Mouse (Mus musculus) layer of hippocampus, postnatal 14 days (tissue): ENCODE measurements around the gene Gpr146. TPM values are rescaled to one million over a fixed set of nuclear protein-coding genes. Genes with fewer than 3 reads are reported as not detected.

ENCODE experiments used
- DNase-seq, 2 experiments: peaks; one replicate each; pipeline ENCODE4 v3.0.0; 2021 to 2022; ENCODE audit warnings: low spot score in 2 of 2, mixed read lengths in 1 of 2
- total RNA-seq, 2 experiments: library from RNA; stranded (reverse); gene quantifications; 2 replicates each; pipeline ENCODE4 v1.2.3; 2021

Gene Gpr146
- total RNA-seq, 2 experiments from 2014 or later, result 10.1 to 11.8 TPM

- peak in 1 of 2 experiments; percentile 69 for DNase-seq
Measured at GRCm38 (mm10) chr5:139423026-139423865, 45.7 kb downstream of the Gpr146 start, which contains the start of gene Gper1. Gper1 (plus strand) TSS chr5:139423151.

- no peak for DNase-seq
Measured at GRCm38 (mm10) chr5:139425198-139425597, 47.7 kb downstream of the Gpr146 start.

- no peak for DNase-seq
Measured at GRCm38 (mm10) chr5:139427001-139427400, 49.5 kb downstream of the Gpr146 start.

GRCm38 (mm10) chr5:139427989-139428388, 50.5 kb downstream of the Gpr146 start:
- DNase-seq, result no peak

GRCm38 (mm10) chr5:139429818-139430341, 52.4 kb downstream of the Gpr146 start:
- no peak for DNase-seq

GRCm38 (mm10) chr5:139432333-139432732, 54.8 kb downstream of the Gpr146 start:
- no peak for DNase-seq

GRCm38 (mm10) chr5:139432747-139433508, 55.4 kb downstream of the Gpr146 start:
- no peak for DNase-seq

GRCm38 (mm10) chr5:139433842-139434568, 56.5 kb downstream of the Gpr146 start:
- DNase-seq, result no peak

GRCm38 (mm10) chr5:139434940-139435339, 57.4 kb downstream of the Gpr146 start:
- peak; percentile 72 to 87 for DNase-seq

- no peak for DNase-seq
Measured at GRCm38 (mm10) chr5:139437769-139438168, 60.3 kb downstream of the Gpr146 start.

GRCm38 (mm10) chr5:139438440-139438839, 60.9 kb downstream of the Gpr146 start:
- DNase-seq, result no peak

GRCm38 (mm10) chr5:139440451-139440850, 63.0 kb downstream of the Gpr146 start:
- DNase-seq, result peak in 1 of 2 experiments; percentile 71

- no peak for DNase-seq
Measured at GRCm38 (mm10) chr5:139440926-139441725, 63.6 kb downstream of the Gpr146 start.

- DNase-seq, result no peak
Measured at GRCm38 (mm10) chr5:139441726-139442018, 64.2 kb downstream of the Gpr146 start.

GRCm38 (mm10) chr5:139442428-139442827, 64.9 kb downstream of the Gpr146 start:
- DNase-seq, result no peak

GRCm38 (mm10) chr5:139442962-139443361, 65.5 kb downstream of the Gpr146 start:
- no peak for DNase-seq

GRCm38 (mm10) chr5:139445258-139445657, 67.8 kb downstream of the Gpr146 start:
- DNase-seq, result no peak
